Mouse (Mus musculus) erythroblast, embryonic 14.5 days (primary cell): ENCODE results near the gene Rrn3. TPM values are rescaled to one million over a fixed set of nuclear protein-coding genes. Genes with fewer than 3 reads are reported as not detected.

ENCODE experiments used
- H3K27me3 ChIP-seq: 2 replicates; pipeline ENCODE4 v1.6.1; 2012; ENCODE audit warnings: inconsistent platforms; ENCODE audit not compliant: control insufficient read depth
- H3K36me3 ChIP-seq: 2 replicates; pipeline ENCODE4 v1.6.1; 2012; ENCODE audit warnings: mild to moderate bottlenecking, inconsistent platforms; ENCODE audit not compliant: control insufficient read depth
- H3K4me1 ChIP-seq: 2 replicates; pipeline ENCODE4 v1.6.1; 2012; ENCODE audit warnings: inconsistent platforms; ENCODE audit not compliant: control insufficient read depth
- H3K4me3 ChIP-seq: replicated peaks from 2 replicates; pipeline ENCODE3; 2012; ENCODE audit warnings: moderate library complexity, mild to moderate bottlenecking, inconsistent platforms
- H3K9me3 ChIP-seq: 2 replicates; pipeline ENCODE4 v1.6.1; 2012; ENCODE audit warnings: low read length, inconsistent platforms, mixed read lengths; ENCODE audit not compliant: control insufficient read depth
- GATA1 ChIP-seq: IDR thresholded peaks from 2 replicates; pipeline ENCODE4 v1.6.1; 2012; ENCODE audit warnings: low read length, inconsistent platforms, mixed read lengths
- TAL1 ChIP-seq: IDR thresholded peaks from 3 replicates; pipeline ENCODE4 v1.6.1; 2012; ENCODE audit warnings: low read length, inconsistent platforms, mixed read lengths
- polyA plus RNA-seq: library from polyadenylated mRNA; stranded (reverse); fragments of >175 nt; gene quantifications from 2 replicates; pipeline ENCODE4 v1.2.3, GENCODE M21; 2012

Gene Rrn3
- polyA plus RNA-seq, 1 experiment, result 0.38 TPM

- Histone ChIP-seq H3K4me3 (peak within 1 kb of the TSS; percentile 83), H3K9me3 (no peaks in the 10 kb centered on the region), H3K36me3 (peaks cover 26% of the 10 kb centered on the region), H3K4me1 (peaks cover 43% of the 10 kb centered on the region), H3K27me3 (no peaks in the 10 kb centered on the region)
- no peak for TF ChIP-seq TAL1
- TF ChIP-seq GATA1, result no peak
Measured at GRCm38 (mm10) chr16:13818560-13819393, 38.3 kb downstream of the Rrn3 start, which contains the start of gene Ntan1. Gene Ntan1, plus strand, starts transcription at chr16:13818845.

DNA sequence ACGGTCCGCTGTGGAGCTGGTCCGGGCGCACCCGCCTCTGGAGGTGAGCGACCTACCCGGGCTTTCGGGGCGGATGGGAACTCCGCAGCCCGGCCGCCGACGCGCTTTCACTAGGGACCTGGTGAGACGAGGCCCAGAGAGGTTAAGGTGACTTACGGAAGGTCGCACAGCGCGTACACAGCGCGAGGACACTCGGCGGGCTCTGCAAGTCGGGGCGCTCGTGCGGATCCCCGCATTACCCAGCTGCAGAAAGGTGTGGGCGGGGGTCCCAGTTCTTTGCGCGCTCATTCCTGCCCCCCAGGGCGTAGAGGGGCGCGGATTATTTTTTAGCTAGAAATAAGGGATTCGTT, 38.9 kb downstream of the Rrn3 start:
- Histone ChIP-seq H3K4me3 (peak overlapping the region; percentile 83), H3K9me3 (no peaks in the 10 kb centered on the region), H3K27me3 (no peaks in the 10 kb centered on the region), H3K4me1 (peaks cover 43% of the 10 kb centered on the region), H3K36me3 (peaks cover 22% of the 10 kb centered on the region)
- TF ChIP-seq TAL1 (no peak), GATA1 (no peak)

- no peaks in the 10 kb centered on the region for H3K9me3 ChIP-seq
- H3K4me3 ChIP-seq, result peak overlapping the region; percentile 83
- peaks cover 21% of the 10 kb centered on the region for H3K36me3 ChIP-seq
- peaks cover 43% of the 10 kb centered on the region for H3K4me1 ChIP-seq
- H3K27me3 ChIP-seq, result no peaks in the 10 kb centered on the region
- TF ChIP-seq TAL1, result no peak
Measured at GRCm38 (mm10) chr16:13819806-13820500, 39.4 kb downstream of the Rrn3 start.

GRCm38 (mm10) chr16:13820771-13821170, 40.3 kb downstream of the Rrn3 start:
- H3K27me3 ChIP-seq, result no peaks in the 10 kb centered on the region
- peaks cover 14% of the 10 kb centered on the region for H3K36me3 ChIP-seq
- no peaks in the 10 kb centered on the region for H3K9me3 ChIP-seq
- H3K4me1 ChIP-seq, result peaks cover 40% of the 10 kb centered on the region
- TF ChIP-seq TAL1, result no peak
- no peak overlapping the region for H3K4me3 ChIP-seq

DNA sequence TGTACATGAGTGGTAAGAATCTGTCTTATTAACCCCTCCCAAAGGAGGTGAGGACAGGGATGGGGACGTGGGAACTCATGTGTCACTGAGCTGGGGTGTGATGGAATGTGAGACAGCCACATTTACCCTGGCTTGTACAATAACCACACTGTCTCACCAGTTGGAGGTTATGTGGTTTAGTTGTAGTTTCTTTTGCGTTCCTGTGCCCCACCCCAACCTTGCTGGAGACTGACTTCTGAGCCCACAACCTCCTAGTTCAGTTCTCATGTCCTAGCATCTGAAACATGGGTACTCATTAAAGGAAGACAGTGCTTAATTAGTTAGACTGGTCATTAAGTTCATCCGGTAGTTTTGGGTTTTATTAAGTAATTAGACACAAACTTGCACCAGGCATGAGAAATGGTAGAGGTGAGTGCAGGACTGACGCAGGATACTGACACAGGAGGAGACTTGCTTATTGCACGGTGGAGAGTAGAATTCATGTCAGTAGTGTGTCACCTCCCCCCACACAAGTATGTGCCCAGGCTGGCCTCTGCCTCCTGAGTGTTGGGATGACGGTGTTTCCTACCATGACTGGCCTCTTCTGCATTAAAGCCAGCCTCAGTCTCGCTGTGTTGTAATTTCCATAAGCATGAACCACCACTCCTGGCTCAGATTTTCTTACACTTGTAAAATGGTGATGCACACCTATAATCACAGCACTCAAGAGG, 45.4 kb downstream of the Rrn3 start:
- Histone ChIP-seq H3K36me3 (peaks cover 38% of the 10 kb centered on the region), H3K9me3 (no peaks in the 10 kb centered on the region), H3K4me1 (peaks cover 9% of the 10 kb centered on the region), H3K27me3 (no peaks in the 10 kb centered on the region), H3K4me3 (no peak overlapping the region)
- no peak for TF ChIP-seq GATA1
- no peak for TF ChIP-seq TAL1

- Histone ChIP-seq H3K4me1 (peaks cover 8% of the 10 kb centered on the region), H3K36me3 (peaks cover 41% of the 10 kb centered on the region), H3K4me3 (no peak overlapping the region), H3K27me3 (no peaks in the 10 kb centered on the region), H3K9me3 (no peaks in the 10 kb centered on the region)
- TF ChIP-seq TAL1 (no peak), GATA1 (no peak)
Measured at GRCm38 (mm10) chr16:13826511-13826910, 46.0 kb downstream of the Rrn3 start.

DNA sequence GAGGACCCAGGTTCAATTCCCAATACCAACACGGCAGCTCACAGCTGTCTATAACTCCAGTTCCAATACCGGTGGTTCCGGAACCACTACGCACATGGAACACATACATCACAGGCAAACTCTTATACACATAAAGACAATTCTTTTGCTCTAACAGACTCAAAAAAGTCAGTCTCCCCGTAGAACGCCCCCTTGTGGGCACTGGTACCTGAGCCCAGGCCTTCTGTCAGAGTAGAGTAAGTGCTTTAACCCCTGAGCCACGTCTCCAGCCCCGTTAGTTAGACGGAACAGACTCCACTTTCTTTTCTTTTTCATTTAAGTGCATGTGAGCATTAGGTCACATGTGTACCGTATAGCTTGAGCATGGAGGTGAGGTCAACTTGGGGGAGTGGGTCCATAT, 49.9 kb downstream of the Rrn3 start:
- Histone ChIP-seq H3K4me3 (no peak overlapping the region), H3K4me1 (no peaks in the 10 kb centered on the region), H3K27me3 (no peaks in the 10 kb centered on the region), H3K36me3 (peaks cover 72% of the 10 kb centered on the region), H3K9me3 (no peaks in the 10 kb centered on the region)
- TF ChIP-seq TAL1 (no peak), GATA1 (no peak)

GRCm38 (mm10) chr16:13831606-13832005, 51.1 kb downstream of the Rrn3 start:
- Histone ChIP-seq H3K36me3 (peaks cover 82% of the 10 kb centered on the region), H3K27me3 (no peaks in the 10 kb centered on the region), H3K4me3 (no peak overlapping the region), H3K4me1 (no peaks in the 10 kb centered on the region; the same call in 1 of the 2 replicates), H3K9me3 (no peaks in the 10 kb centered on the region)
- TF ChIP-seq TAL1 (no peak), GATA1 (no peak)

- no peaks in the 10 kb centered on the region; the same call in 1 of the 2 replicates for H3K4me1 ChIP-seq
- no peaks in the 10 kb centered on the region for H3K27me3 ChIP-seq
- H3K4me3 ChIP-seq, result no peak overlapping the region
- H3K36me3 ChIP-seq, result peaks cover 90% of the 10 kb centered on the region
- no peak for TF ChIP-seq TAL1
- TF ChIP-seq GATA1, result no peak
- H3K9me3 ChIP-seq, result no peaks in the 10 kb centered on the region
Measured at GRCm38 (mm10) chr16:13834382-13834781, 53.9 kb downstream of the Rrn3 start.
